Mouse (Mus musculus) hindbrain, embryonic 16.5 days (tissue): ENCODE data around the gene Ccnl1. TPM values are rescaled to one million over a fixed set of nuclear protein-coding genes. Genes with fewer than 3 reads are reported as not detected.

ENCODE experiments used
- ATAC-seq: fragments of 200-750 bp; cut with Nextera tagmentation; 2 replicates; pipeline ENCODE4 v1.8.0; 2017; ENCODE audit warnings: moderate TSS enrichment, moderate library complexity
- H3K27ac ChIP-seq: fragments of 300-500 bp; sonication (generic); 2 replicates; pipeline ENCODE4 v1.5.1; 2014; ENCODE audit warnings: low read depth, mild to moderate bottlenecking, control low read depth, low read length, moderate library complexity
- H3K27me3 ChIP-seq: fragments of 300-500 bp; sonication (generic); replicated peaks from 2 replicates; pipeline ENCODE4 v1.6.1; 2014; ENCODE audit warnings: low read length; ENCODE audit not compliant: control insufficient read depth, insufficient read depth
- H3K36me3 ChIP-seq: fragments of 300-500 bp; sonication (generic); 2 replicates; pipeline ENCODE4 v1.6.1; 2014; ENCODE audit warnings: mild to moderate bottlenecking, low read length, moderate library complexity, mixed read lengths; ENCODE audit not compliant: control insufficient read depth, insufficient read depth
- H3K4me1 ChIP-seq: fragments of 300-500 bp; sonication (generic); 2 replicates; pipeline ENCODE4 v1.6.1; 2014; ENCODE audit warnings: low read depth, low read length; ENCODE audit not compliant: control insufficient read depth, insufficient read depth
- H3K4me2 ChIP-seq: fragments of 300-500 bp; sonication (generic); 2 replicates; pipeline ENCODE4 v1.6.1; 2014; ENCODE audit warnings: mild to moderate bottlenecking, low read length, control low read depth, moderate library complexity
- H3K4me3 ChIP-seq: fragments of 300-500 bp; sonication (generic); 2 replicates; pipeline ENCODE4 v1.5.1; 2014; ENCODE audit warnings: mild to moderate bottlenecking, low read length, control low read depth, moderate library complexity
- H3K9ac ChIP-seq: fragments of 300-500 bp; sonication (generic); 2 replicates; pipeline ENCODE4 v1.6.1; 2014; ENCODE audit warnings: low read depth, mild to moderate bottlenecking, control low read depth, low read length, moderate library complexity
- H3K9me3 ChIP-seq: fragments of 300-500 bp; sonication (generic); 2 replicates; pipeline ENCODE4 v1.6.1; 2014; ENCODE audit warnings: mild to moderate bottlenecking, low read length, moderate library complexity; ENCODE audit not compliant: control insufficient read depth
- WGBS: fragments of 180-500 bp; shearing (Covaris S2); extraction: QIAGEN DNeasy Blood & Tissue Kit; methylation state at CpG from one replicate; pipeline ENCODE4 v1.1.7; 2014; 5-methylcytosine and 5-hydroxymethylcytosine counted together
- polyA plus RNA-seq: library from polyadenylated mRNA; unstranded; fragments of >200 nt; fragmentation: Nextera tagmentation; extraction: Ambion mirVana; gene quantifications from 2 replicates; pipeline ENCODE4 v1.2.1, GENCODE M21; 2015

Gene Ccnl1
- polyA plus RNA-seq, 1 experiment from 2014 or later: 53.2 TPM

DNA sequence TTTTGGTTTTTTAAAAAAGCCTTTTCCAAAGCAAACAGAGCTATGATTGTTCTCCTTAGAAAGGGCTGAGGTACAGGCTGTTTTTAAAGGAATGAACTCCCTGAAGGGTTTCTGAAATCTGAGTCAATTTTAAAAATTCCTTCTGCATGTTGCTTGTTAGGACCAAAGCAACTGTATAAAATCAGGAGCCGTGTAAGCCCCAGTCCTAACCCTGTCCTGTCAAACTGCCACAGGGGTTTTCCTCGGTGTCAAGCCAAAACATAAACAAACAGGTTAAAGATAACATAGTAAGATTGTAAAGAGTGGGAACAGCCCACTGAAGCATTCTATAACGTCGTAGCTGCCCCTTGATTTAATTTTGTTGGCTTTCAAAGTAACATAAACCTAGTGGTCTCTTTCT lies 53.9 kb downstream of the Ccnl1 start:
- no peak overlapping the region for H3K4me3 ChIP-seq
- H3K36me3 ChIP-seq: no peaks in the 10 kb centered on the region
- H3K9ac ChIP-seq: no peak overlapping the region
- H3K4me1 ChIP-seq: no peaks in the 10 kb centered on the region
- ATAC-seq: no peak
- H3K27me3 ChIP-seq: no peaks in the 10 kb centered on the region
- H3K4me2 ChIP-seq: no peak overlapping the region
- no peak overlapping the region for H3K27ac ChIP-seq
- H3K9me3 ChIP-seq: no peaks in the 10 kb centered on the region
- WGBS: 57% methylated on average over 4 of the region's 4 CpGs

DNA sequence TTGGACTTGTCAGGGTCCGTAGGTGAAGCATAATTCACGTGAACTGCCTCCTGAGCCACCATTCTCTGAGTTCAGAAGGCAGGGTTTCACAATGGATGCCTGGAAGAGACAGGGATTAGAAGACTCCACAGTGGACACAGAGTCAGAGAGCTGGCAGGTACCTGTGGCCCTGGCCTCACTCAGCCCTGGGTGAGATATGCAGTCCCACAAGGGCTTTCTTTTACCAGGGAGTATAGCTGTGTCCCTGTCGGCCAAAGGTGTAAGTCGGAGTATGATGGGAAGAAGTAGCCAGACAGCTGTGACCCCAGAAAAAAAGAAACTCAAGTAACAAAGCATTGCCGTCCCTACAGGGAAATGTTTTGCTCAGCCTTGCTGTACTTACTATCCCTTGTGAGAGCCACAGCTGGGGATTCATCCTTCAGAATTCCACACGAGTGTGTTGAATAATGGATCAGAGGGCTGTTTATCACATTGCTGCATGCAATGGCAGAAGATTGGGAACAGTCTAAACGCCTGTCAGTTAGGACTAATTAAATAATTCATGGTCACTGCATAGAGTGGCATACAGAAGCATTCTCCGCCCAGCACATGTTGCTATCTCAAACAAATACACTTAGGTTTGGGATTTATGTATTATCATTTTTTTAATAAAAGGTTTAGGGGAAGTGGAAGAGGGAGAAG lies 59.3 kb downstream of the Ccnl1 start:
- no peak overlapping the region for H3K27ac ChIP-seq
- 45% methylated on average over 8 of the region's 8 CpGs for WGBS
- ATAC-seq: no peak

DNA sequence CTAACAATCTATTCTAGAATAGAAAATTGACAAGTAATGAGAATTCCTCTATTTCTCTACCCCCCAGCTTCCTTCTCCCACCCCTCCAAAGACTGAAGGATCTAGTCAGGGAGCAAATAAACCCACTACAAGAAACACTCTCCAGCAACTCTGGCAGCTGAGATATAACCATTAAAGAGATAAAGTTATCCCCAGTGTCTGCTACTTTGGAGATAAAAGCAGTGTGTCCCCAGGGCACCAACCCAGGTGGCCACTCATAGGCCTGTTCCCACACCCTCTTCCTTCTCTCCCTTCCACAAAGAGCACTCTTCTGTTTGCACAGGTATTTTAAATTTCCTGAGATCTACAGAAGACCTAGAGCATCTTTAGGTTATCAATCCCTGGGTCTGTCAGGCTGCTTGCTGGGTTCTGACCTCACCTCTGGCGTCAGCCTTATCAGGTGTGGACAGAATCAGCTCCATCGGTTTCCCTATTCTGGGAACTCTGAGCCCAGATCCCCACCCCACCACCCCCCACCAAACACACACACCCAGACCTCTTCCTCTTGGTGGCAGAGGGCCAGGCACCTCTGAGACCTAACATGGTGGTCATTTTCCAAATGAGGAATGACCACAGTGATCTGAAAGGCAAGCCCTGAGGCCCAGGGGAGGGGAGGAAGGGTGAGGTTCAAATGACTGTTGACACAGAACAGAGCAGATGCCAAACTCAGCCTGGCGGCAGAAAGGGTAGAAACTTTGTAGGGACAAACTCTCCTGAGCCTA lies 60.6 kb downstream of the Ccnl1 start:
- no peak overlapping the region for H3K4me2 ChIP-seq

More for the DNA sequence above, 59.3 kb downstream of the Ccnl1 start:
- H3K36me3 ChIP-seq: no peaks in the 10 kb centered on the region
- no peaks in the 10 kb centered on the region for H3K9me3 ChIP-seq
- H3K4me2 ChIP-seq: no peak overlapping the region
- H3K4me3 ChIP-seq: no peak overlapping the region
- no peak overlapping the region for H3K9ac ChIP-seq
- H3K27me3 ChIP-seq: no peaks in the 10 kb centered on the region
- H3K4me1 ChIP-seq: no peaks in the 10 kb centered on the region

More for the DNA sequence above, 60.6 kb downstream of the Ccnl1 start:
- H3K36me3 ChIP-seq: no peaks in the 10 kb centered on the region
- no peak overlapping the region for H3K27ac ChIP-seq
- 79% methylated on average over 3 of the region's 3 CpGs for WGBS
- no peak overlapping the region for H3K4me3 ChIP-seq
- no peaks in the 10 kb centered on the region for H3K9me3 ChIP-seq
- H3K4me1 ChIP-seq: no peaks in the 10 kb centered on the region
- H3K27me3 ChIP-seq: no peaks in the 10 kb centered on the region
- no peak for ATAC-seq
- H3K9ac ChIP-seq: no peak overlapping the region
